Mouse (Mus musculus) CH12.LX (cell line): ENCODE data around the gene Cyp2c23. TPM values are rescaled to one million over a fixed set of nuclear protein-coding genes. Genes with fewer than 3 reads are reported as not detected.
A peak's percentile ranks its signal among the peaks of the same experiment; 100 is the strongest.

Source experiments
- DNase-seq: peaks from one replicate; pipeline ENCODE4 v3.0.0-alpha.2; 2013; ENCODE audit errors: extremely low read depth
- H3K27ac ChIP-seq: 2 replicates; pipeline ENCODE4 v1.5.1; 2012; ENCODE audit warnings: low read depth, mild to moderate bottlenecking, control low read depth, moderate library complexity; ENCODE audit not compliant: insufficient read depth
- H3K27me3 ChIP-seq: replicated peaks from 2 replicates; pipeline ENCODE3; 2012; ENCODE audit warnings: inconsistent platforms
- H3K36me3 ChIP-seq, 2 experiments: replicated peaks in 1 of 2; 2 replicates each; pipeline versions ENCODE3 to v1.6.1; 2012; ENCODE audit warnings: inconsistent platforms in 1 of 2, low read length in 1 of 2, mild to moderate bottlenecking in 1 of 2, mixed read lengths in 1 of 2, moderate library complexity in 1 of 2; ENCODE audit not compliant: control insufficient read depth in 1 of 2, insufficient read depth in 1 of 2
- H3K4me1 ChIP-seq, 2 experiments: 2 replicates each; pipeline ENCODE4 v1.6.1; 2012; ENCODE audit warnings: inconsistent platforms in 1 of 2, moderate library complexity in 1 of 2; ENCODE audit not compliant: insufficient read depth in 2 of 2, control insufficient read depth in 1 of 2
- H3K4me2 ChIP-seq: 2 replicates; pipeline ENCODE4 v1.6.1; 2012; ENCODE audit warnings: low read depth, mild to moderate bottlenecking, control low read depth; ENCODE audit not compliant: poor library complexity, insufficient read depth, severe bottlenecking
- H3K4me3 ChIP-seq, 3 experiments: fragments of 150-350 bp in 1 of 3; sonication (generic) in 1 of 3; replicated peaks in 1 of 3; 2 replicates each; pipeline versions ENCODE3 to v1.5.1; 2011 to 2012; ENCODE audit warnings: low read depth in 2 of 3, low read length in 2 of 3, mild to moderate bottlenecking in 2 of 3, moderate library complexity in 2 of 3, control low read depth in 1 of 3, improper control_type of control experiment in 1 of 3, inconsistent platforms in 1 of 3, mixed read lengths in 1 of 3; ENCODE audit not compliant: poor library complexity in 1 of 3
- H3K79me2 ChIP-seq: replicated peaks from 2 replicates; pipeline ENCODE4 v1.6.1; 2012; ENCODE audit warnings: mild to moderate bottlenecking, moderate library complexity; ENCODE audit not compliant: control insufficient read depth, poor library complexity, insufficient read depth, severe bottlenecking; ENCODE audit errors: extremely low read depth
- H3K9ac ChIP-seq: 2 replicates; pipeline ENCODE4 v1.6.1; 2012; ENCODE audit warnings: low read depth, mild to moderate bottlenecking, control low read depth, moderate library complexity; ENCODE audit not compliant: insufficient read depth
- H3K9me3 ChIP-seq: replicated peaks from 2 replicates; pipeline ENCODE3; 2012; ENCODE audit warnings: low read length, inconsistent platforms, mixed read lengths
- CTCF ChIP-seq, 2 experiments: IDR thresholded peaks in 1 of 2; conservative IDR thresholded peaks in 1 of 2; 2 replicates each; pipeline ENCODE4 v1.5.1; 2011 to 2012; ENCODE audit warnings: low read depth in 2 of 2, low read length in 2 of 2, improper control_type of control experiment in 1 of 2, inconsistent platforms in 1 of 2, mild to moderate bottlenecking in 1 of 2, moderate library complexity in 1 of 2
- E2F4 ChIP-seq: IDR thresholded peaks from 2 replicates; pipeline ENCODE4 v1.6.1; 2011; ENCODE audit warnings: low read depth, low read length, improper control_type of control experiment; ENCODE audit not compliant: insufficient replicate concordance
- ELF1 ChIP-seq: IDR thresholded peaks from 2 replicates; pipeline ENCODE4 v1.6.1; 2014; ENCODE audit warnings: low read depth, mild to moderate bottlenecking, inconsistent platforms, low read length, improper control_type of control experiment
- EP300 ChIP-seq: IDR thresholded peaks from 2 replicates; pipeline ENCODE4 v1.6.1; 2011; ENCODE audit warnings: low read length, improper control_type of control experiment
- ETS1 ChIP-seq: conservative IDR thresholded peaks from 2 replicates; pipeline ENCODE4 v1.6.1; 2012; ENCODE audit warnings: low read depth, mild to moderate bottlenecking, inconsistent platforms, low read length, improper control_type of control experiment, moderate library complexity
- IRF4 ChIP-seq: IDR thresholded peaks from 2 replicates; pipeline ENCODE4 v1.6.1; 2014; ENCODE audit warnings: low read depth, mild to moderate bottlenecking, inconsistent platforms, low read length, improper control_type of control experiment
- JUND ChIP-seq: conservative IDR thresholded peaks from 2 replicates; pipeline ENCODE4 v1.6.1; 2011; ENCODE audit warnings: low read depth, low read length, improper control_type of control experiment
- KAT2A ChIP-seq: IDR thresholded peaks from 2 replicates; pipeline ENCODE4 v1.6.1; 2012; ENCODE audit warnings: low read length, improper control_type of control experiment, inconsistent platforms; ENCODE audit not compliant: insufficient replicate concordance
- MAX ChIP-seq: IDR thresholded peaks from 2 replicates; pipeline ENCODE4 v1.6.1; 2011; ENCODE audit warnings: low read length, improper control_type of control experiment
- MAZ ChIP-seq: IDR thresholded peaks from 2 replicates; pipeline ENCODE4 v1.6.1; 2012; ENCODE audit warnings: low read depth, mild to moderate bottlenecking, inconsistent platforms, low read length, improper control_type of control experiment, moderate library complexity
- PAX5 ChIP-seq: IDR thresholded peaks from 2 replicates; pipeline ENCODE4 v1.6.1; 2012; ENCODE audit warnings: low read length, inconsistent platforms, mixed read lengths
- POLR2AphosphoS2 ChIP-seq: IDR thresholded peaks from 2 replicates; pipeline ENCODE4 v1.6.1; 2011; ENCODE audit warnings: low read depth, low read length, improper control_type of control experiment
- RAD21 ChIP-seq: IDR thresholded peaks from 2 replicates; pipeline ENCODE4 v1.6.1; 2011; ENCODE audit warnings: low read depth, mild to moderate bottlenecking, low read length, improper control_type of control experiment, moderate library complexity
- SIN3A ChIP-seq: IDR thresholded peaks from 2 replicates; pipeline ENCODE4 v1.6.1; 2012; ENCODE audit warnings: low read length, improper control_type of control experiment, inconsistent platforms
- SMC3 ChIP-seq: IDR thresholded peaks from 2 replicates; pipeline ENCODE4 v1.6.1; 2011; ENCODE audit warnings: low read depth, low read length, improper control_type of control experiment
- TBP ChIP-seq: conservative IDR thresholded peaks from 2 replicates; pipeline ENCODE4 v1.6.1; 2011; ENCODE audit warnings: low read depth, low read length, improper control_type of control experiment
- UBTF ChIP-seq: IDR thresholded peaks from 2 replicates; pipeline ENCODE4 v1.6.1; 2012; ENCODE audit warnings: low read depth, mild to moderate bottlenecking, inconsistent platforms, low read length, improper control_type of control experiment, moderate library complexity
- USF2 ChIP-seq: conservative IDR thresholded peaks from 2 replicates; pipeline ENCODE4 v1.6.1; 2011; ENCODE audit warnings: low read depth, low read length, improper control_type of control experiment
- ZNF384 ChIP-seq: IDR thresholded peaks from 2 replicates; pipeline ENCODE4 v1.6.1; 2012; ENCODE audit warnings: low read depth, low read length, improper control_type of control experiment, inconsistent platforms
- dilution Hi-C: fragments of 300-500 bp; cut with MboI; formaldehyde crosslinking; loops from 2 replicates; pipeline ENCODE4 v1.14.3; 2020; ENCODE audit warnings: low sequenced_read_pairs; ENCODE audit not compliant: extremely low pct_unique_long_range_greater_than_20kb, extremely low pct_ligation_motif_present
- in situ Hi-C: fragments of 300-500 bp; cut with MboI; formaldehyde crosslinking; loops from 3 replicates; pipeline ENCODE4 v1.14.3; 2019; ENCODE audit warnings: low sequenced_read_pairs, low pct_ligation_motif_present, low pct_unique_long_range_greater_than_20kb, mixed read lengths
- polyA plus RNA-seq: library from polyadenylated mRNA; unstranded; fragments of >175 nt; gene quantifications from 2 replicates; pipeline ENCODE4 v1.2.1, GENCODE M21; 2012; ENCODE audit warnings: low read depth; ENCODE audit not compliant: insufficient read length
- total RNA-seq, 2 experiments: library from RNA; depleted of rRNA; stranded (reverse); fragments of 300-350 nt in 1 of 2; fragments of >200 nt in 1 of 2; gene quantifications; 2 replicates each; pipeline ENCODE4 v1.2.3; 2012 to 2014

The Cyp2c23 gene
- total and polyA plus RNA-seq, 3 experiments = 0.11 to 0.13 TPM; not detected in 1

DNA sequence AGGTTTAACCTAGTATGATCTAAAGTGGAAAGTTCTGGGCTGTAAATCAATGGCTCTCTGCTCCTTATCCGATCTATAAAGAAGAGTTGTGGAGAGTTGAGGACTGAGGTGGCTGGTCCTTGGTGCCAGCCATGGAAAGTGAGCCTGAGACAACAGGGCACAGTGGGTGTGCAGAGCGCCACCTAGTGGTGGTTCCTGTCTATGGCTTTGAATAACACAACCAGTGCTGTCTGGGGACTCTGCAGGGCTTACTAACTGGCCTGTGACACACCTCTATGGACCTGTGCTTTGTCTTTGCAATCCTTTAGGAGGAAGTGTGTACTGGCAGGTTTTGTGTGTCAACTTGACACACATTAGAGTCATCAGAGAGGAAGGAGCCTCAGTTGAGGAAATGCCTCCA lies 69.8 kb downstream of the Cyp2c23 start:
- DNase-seq = peak; percentile 73
- Histone ChIP-seq H3K4me1 (0 out of 4 replicates have a peak, but pooled peaks cover 0 to 2% of the 10 kb centered on the region in 2 experiments), H3K36me3 (no peaks in the 10 kb centered on the region), H3K4me2 (no peak overlapping the region), H3K27ac (no peak overlapping the region), H3K9ac (no peak overlapping the region), H3K79me2 (no peaks in the 10 kb centered on the region), H3K9me3 (peaks cover 5% of the 10 kb centered on the region), H3K4me3 (no peak overlapping the region), H3K27me3 (no peaks in the 10 kb centered on the region)
- dilution Hi-C loops = no loop called here
- TF ChIP-seq RAD21 = peak; percentile 57
- peak; percentile 74 to 86 for TF ChIP-seq CTCF (conservative IDR thresholded peaks at IDR 0.05 in 1 of 2, IDR thresholded peaks at IDR 0.05 in 1 of 2; ENCODE audit: low read depth in 2 of 2, low read length in 2 of 2)
- no peak for TF ChIP-seq KAT2A
- peak; percentile 65 for TF ChIP-seq SMC3
- in situ Hi-C loops = loop anchor here (10.0 kb wide), 2 partner anchors 124 to 204 kb away; partner anchors contain the start of genes Cox15 and Cutc

DNA sequence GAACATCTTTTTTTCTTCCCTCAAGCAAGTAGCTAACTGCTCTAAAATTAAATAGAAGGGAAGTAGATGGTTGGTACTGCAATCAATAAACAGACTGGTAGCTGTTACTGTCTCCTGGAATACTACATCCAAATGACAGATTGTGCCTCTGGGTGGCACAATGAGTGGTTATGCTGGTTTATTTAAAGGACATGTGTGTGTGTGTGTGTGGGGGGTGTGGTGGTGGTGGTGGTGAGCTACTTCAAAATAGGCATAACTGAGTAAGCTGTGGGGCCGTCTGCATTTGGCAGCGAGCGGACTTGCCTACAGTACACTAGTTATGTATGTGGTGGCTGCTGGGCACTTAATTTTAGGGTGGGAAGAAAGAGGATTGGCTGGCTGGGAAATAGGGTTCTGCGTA lies 71.1 kb downstream of the Cyp2c23 start:
- Histone ChIP-seq H3K4me1 (0 out of 4 replicates have a peak, but pooled peaks cover 0 to 2% of the 10 kb centered on the region in 2 experiments), H3K79me2 (no peaks in the 10 kb centered on the region), H3K9me3 (peaks cover 5% of the 10 kb centered on the region), H3K9ac (no peak overlapping the region), H3K4me3 (no peak overlapping the region), H3K27me3 (no peaks in the 10 kb centered on the region), H3K4me2 (no peak overlapping the region), H3K27ac (no peak overlapping the region), H3K36me3 (no peaks in the 10 kb centered on the region)
- dilution Hi-C loops = no loop called here
- DNase-seq = no peak
- in situ Hi-C loops = loop anchor here (10.0 kb wide), 2 partner anchors 123 to 203 kb away; partner anchors contain the start of genes Cox15 and Cutc
- TF ChIP-seq ELF1 (no peak), RAD21 (no peak), KAT2A (no peak), PAX5 (no peak), ZNF384 (no peak), TBP (no peak), IRF4 (no peak), POLR2AphosphoS2 (no peak), ETS1 (no peak), MAZ (no peak), EP300 (no peak), E2F4 (no peak), MAX (no peak), UBTF (no peak), SMC3 (no peak), USF2 (no peak), SIN3A (no peak), JUND (no peak)
